Mouse (Mus musculus) embryonic facial prominence, embryonic 10.5 days (tissue): ENCODE measurements around the gene Exoc3l. TPM values are rescaled to one million over a fixed set of nuclear protein-coding genes. Genes with fewer than 3 reads are reported as not detected.

Experiments
- DNase-seq: peaks from one replicate; pipeline ENCODE4 v3.0.0-alpha.2; 2017; ENCODE audit warnings: low spot score
- H3K27ac ChIP-seq: fragments of 300-500 bp; sonication (generic); replicated peaks from 2 replicates; pipeline ENCODE4 v1.5.1; 2016; ENCODE audit warnings: mild to moderate bottlenecking
- H3K27me3 ChIP-seq: fragments of 300-500 bp; sonication (generic); replicated peaks from 2 replicates; pipeline ENCODE4 v1.6.1; 2016; ENCODE audit warnings: low read depth, mild to moderate bottlenecking; ENCODE audit not compliant: poor library complexity, severe bottlenecking
- H3K36me3 ChIP-seq: fragments of 300-500 bp; sonication (generic); replicated peaks from 2 replicates; pipeline ENCODE4 v1.6.1; 2016; ENCODE audit warnings: mild to moderate bottlenecking, moderate library complexity
- H3K4me1 ChIP-seq: fragments of 300-500 bp; sonication (generic); 2 replicates; pipeline ENCODE4 v1.6.1; 2016
- H3K4me3 ChIP-seq: fragments of 300-500 bp; sonication (generic); 2 replicates; pipeline ENCODE4 v1.5.1; 2016; ENCODE audit warnings: mild to moderate bottlenecking, moderate library complexity
- H3K9me3 ChIP-seq: fragments of 300-500 bp; sonication (generic); 2 replicates; pipeline ENCODE4 v1.6.1; 2016; ENCODE audit warnings: mild to moderate bottlenecking
- WGBS: fragments of 180-500 bp; shearing (Covaris S2); methylation state at CpG from one replicate; pipeline ENCODE4 v1.1.7; 2016; 5-methylcytosine and 5-hydroxymethylcytosine counted together
- microRNA counts: library from miRNA; unstranded; fragments of <30 nt; microRNA quantifications from one replicate; lab custom pipeline; 2017
- microRNA-seq: library from miRNA; unstranded; fragments of <30 nt; microRNA quantifications from one replicate; pipeline ENCODE4, GENCODE M21; 2017
- polyA plus RNA-seq: library from polyadenylated mRNA; unstranded; fragments of >200 nt; fragmentation: Nextera tagmentation; extraction: Ambion mirVana; gene quantifications from 2 replicates; pipeline ENCODE4 v1.2.1, GENCODE M21; 2016

Exoc3l gene
- polyA plus RNA-seq, 1 experiment from 2014 or later, result 9.9 TPM

- Histone ChIP-seq H3K4me3 (no peak overlapping the region), H3K27ac (no peak overlapping the region), H3K36me3 (peaks cover 7% of the 10 kb centered on the region), H3K9me3 (no peaks in the 10 kb centered on the region; the same call in 1 of the 2 replicates), H3K27me3 (peaks cover 83% of the 10 kb centered on the region), H3K4me1 (peaks cover 37% of the 10 kb centered on the region)
- DNase-seq, result no peak
- 66% methylated on average over 7 of the region's 7 CpGs for WGBS
These were observed 38.4 kb downstream of the Exoc3l start for GRCm38 (mm10) chr8:105257318-105258114.

- Histone ChIP-seq H3K4me3 (peak within 1 kb of the TSS; percentile 72), H3K27ac (peak within 1 kb of the TSS; percentile 82), H3K36me3 (peaks cover 32% of the 10 kb centered on the region), H3K9me3 (no peaks in the 10 kb centered on the region), H3K4me1 (peaks cover 36% of the 10 kb centered on the region), H3K27me3 (peaks cover 58% of the 10 kb centered on the region)
- DNase-seq, result peak; percentile 71
- under 1% methylated on average over 14 of the region's 14 CpGs for WGBS
These were observed 40.9 kb downstream of the Exoc3l start, which contains the start of gene B3gnt9 for GRCm38 (mm10) chr8:105254966-105255350. B3gnt9 (minus strand) TSS chr8:105255153.

GRCm38 (mm10) chr8:105254152-105254965 is 41.5 kb downstream of the Exoc3l start:
- no peaks in the 10 kb centered on the region for H3K9me3 ChIP-seq
- peaks cover 52% of the 10 kb centered on the region for H3K27me3 ChIP-seq
- H3K4me3 ChIP-seq, result peak overlapping the region; percentile 72
- DNase-seq, result peak; percentile 94
- H3K27ac ChIP-seq, result peak overlapping the region; percentile 82
- H3K4me1 ChIP-seq, result peaks cover 30% of the 10 kb centered on the region
- under 1% methylated on average over 74 of the region's 74 CpGs for WGBS
- peaks cover 38% of the 10 kb centered on the region for H3K36me3 ChIP-seq

GRCm38 (mm10) chr8:105253766-105254151 is 42.1 kb downstream of the Exoc3l start:
- peaks cover 46% of the 10 kb centered on the region for H3K27me3 ChIP-seq
- H3K36me3 ChIP-seq, result peaks cover 44% of the 10 kb centered on the region
- WGBS, result 37% methylated on average over 20 of the region's 20 CpGs
- peak overlapping the region; percentile 72 for H3K4me3 ChIP-seq
- H3K4me1 ChIP-seq, result peaks cover 24% of the 10 kb centered on the region
- no peaks in the 10 kb centered on the region for H3K9me3 ChIP-seq
- DNase-seq, result no peak
- H3K27ac ChIP-seq, result no peak overlapping the region; the same call in 1 of the 2 replicates

- Histone ChIP-seq H3K27ac (no peak overlapping the region), H3K4me3 (no peak overlapping the region), H3K36me3 (peaks cover 53% of the 10 kb centered on the region), H3K4me1 (peaks cover 21% of the 10 kb centered on the region), H3K27me3 (peaks cover 37% of the 10 kb centered on the region), H3K9me3 (no peaks in the 10 kb centered on the region)
- no peak for DNase-seq
- 90% methylated on average over 10 of the region's 10 CpGs for WGBS
These were observed 43.0 kb downstream of the Exoc3l start for GRCm38 (mm10) chr8:105252680-105253537.

- Histone ChIP-seq H3K9me3 (no peaks in the 10 kb centered on the region), H3K4me1 (peaks cover 21% of the 10 kb centered on the region), H3K27ac (no peak overlapping the region), H3K27me3 (peaks cover 27% of the 10 kb centered on the region), H3K36me3 (peaks cover 62% of the 10 kb centered on the region), H3K4me3 (no peak overlapping the region)
- DNase-seq, result no peak
- 87% methylated on average over 6 of the region's 6 CpGs for WGBS
These were observed 43.9 kb downstream of the Exoc3l start for GRCm38 (mm10) chr8:105251954-105252353.

GRCm38 (mm10) chr8:105241016-105241415 is 54.9 kb downstream of the Exoc3l start:
- no peak for DNase-seq
- WGBS, result 95% methylated on average over 7 of the region's 7 CpGs
- H3K4me3 ChIP-seq, result no peak overlapping the region
- no peaks in the 10 kb centered on the region for H3K4me1 ChIP-seq
- no peaks in the 10 kb centered on the region for H3K9me3 ChIP-seq
- H3K27ac ChIP-seq, result no peak overlapping the region
- H3K27me3 ChIP-seq, result no peaks in the 10 kb centered on the region
- peaks cover 78% of the 10 kb centered on the region for H3K36me3 ChIP-seq

MicroRNAs encoded within 50 kb of the gene (microRNA counts, 519-probe panel; counts per million panel counts)
- microRNA mmu-miR-328 (lab: Ali Mortazavi, UCI), result 1,837 counts per million, percentile 60 among the panel's probes with 10 or more counts

Small RNAs within 50 kb of the gene (microRNA-seq; reads per million reads assigned to microRNA genes)
- gene Gm27320 (not detected), gene Mir328 (163 reads per million, percentile 53 among the genes with 10 or more reads in this experiment)

Other genes with a start within 250 kb of the Exoc3l start
- gene Ces3a, start 247.5 kb downstream of the Exoc3l start, polyA plus RNA-seq, result not detected in 2 replicates
- gene Ces3b, start 212.3 kb downstream of the Exoc3l start, polyA plus RNA-seq, result not detected in 2 replicates
- not detected in 2 replicates for gene Ces4a, start 164.3 kb downstream of the Exoc3l start, polyA plus RNA-seq
- 67.5 and 73.2 TPM in 2 replicates for gene Cbfb, start 125.4 kb downstream of the Exoc3l start, polyA plus RNA-seq
- gene D230025D16Rik, start 71.0 kb downstream of the Exoc3l start, polyA plus RNA-seq, result 25.9 and 27.1 TPM in 2 replicates
- 1.6 and 1.7 TPM in 2 replicates for gene B3gnt9, start 40.9 kb downstream of the Exoc3l start, polyA plus RNA-seq
- gene Tradd, start 31.5 kb downstream of the Exoc3l start, polyA plus RNA-seq, result 14.6 and 16.7 TPM in 2 replicates
- 0.63 and 0.92 TPM in 2 replicates for gene Fbxl8, start 31.5 kb downstream of the Exoc3l start, polyA plus RNA-seq
- gene Hsf4, start 26.3 kb downstream of the Exoc3l start, polyA plus RNA-seq, result 0.21 TPM in 1 of 2 replicates, not detected in the other
- 0.62 and 0.69 TPM in 2 replicates for gene Nol3, start 20.0 kb downstream of the Exoc3l start, polyA plus RNA-seq
- gene 4931428F04Rik, start 6.2 kb downstream of the Exoc3l start, polyA plus RNA-seq, result 20.7 and 23.9 TPM in 2 replicates
- 125 and 138 TPM in 2 replicates for gene E2f4, start 1.6 kb upstream of the Exoc3l start, polyA plus RNA-seq
- 2.7 and 3.5 TPM in 2 replicates for gene Elmo3, start 9.5 kb upstream of the Exoc3l start, polyA plus RNA-seq
- gene Lrrc29, start 30.2 kb upstream of the Exoc3l start, polyA plus RNA-seq, result 1.3 TPM in 2 replicates
- gene Tmem208, start 30.3 kb upstream of the Exoc3l start, polyA plus RNA-seq, result 93.0 and 99.4 TPM in 2 replicates
- gene Fhod1, start 51.9 kb upstream of the Exoc3l start, polyA plus RNA-seq, result 2.9 and 3.3 TPM in 2 replicates
- 5.5 and 5.7 TPM in 2 replicates for gene Slc9a5, start 52.7 kb upstream of the Exoc3l start, polyA plus RNA-seq
- 0.34 and 0.83 TPM in 2 replicates for gene Plekhg4, start 77.2 kb upstream of the Exoc3l start, polyA plus RNA-seq
- 0.08 and 0.16 TPM in 2 replicates for gene Kctd19, start 117.4 kb upstream of the Exoc3l start, polyA plus RNA-seq
- 0.29 and 0.67 TPM in 2 replicates for gene Lrrc36, start 117.5 kb upstream of the Exoc3l start, polyA plus RNA-seq
- gene Tppp3, start 175.4 kb upstream of the Exoc3l start, polyA plus RNA-seq, result 35.7 and 48.8 TPM in 2 replicates
- gene Zdhhc1, start 200.8 kb upstream of the Exoc3l start, polyA plus RNA-seq, result 19.2 and 20.5 TPM in 2 replicates
- gene Hsd11b2, start 222.7 kb upstream of the Exoc3l start, polyA plus RNA-seq, result 18.8 and 22.2 TPM in 2 replicates